Mouse (Mus musculus) embryo, embryonic 11 days (tissue): ENCODE measurements at regions not wholly inside any gene's neighbourhood (a gene's known extent, or its start where the extent isn't known, plus 50 kb on each side); places are given as distances from the start of the nearest gene placed in this dataset.

Experiments
- DNase-seq: peaks from one replicate; pipeline ENCODE4 v3.0.0-alpha.2; 2015

DNA sequence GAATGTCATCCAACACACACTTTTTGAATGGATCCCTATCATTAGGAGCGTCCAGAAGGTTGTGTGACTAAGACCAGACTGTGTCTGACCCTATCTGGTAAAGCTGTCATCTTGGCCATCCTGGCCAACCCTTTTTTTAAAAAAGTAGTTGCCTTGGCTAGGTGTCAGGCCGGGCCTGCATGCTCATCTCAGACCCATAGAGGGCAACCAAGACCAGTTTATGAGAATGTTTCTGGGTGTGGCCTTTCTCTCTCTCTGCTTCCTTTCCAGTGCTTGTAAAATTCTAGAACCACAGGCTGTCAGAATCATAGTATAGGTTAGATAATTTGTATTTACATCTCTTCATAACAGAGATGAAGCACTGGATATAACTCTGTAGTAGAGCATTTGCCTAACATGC lies 62.8 kb upstream of the Las1l start:
- peak; percentile 48 for DNase-seq

DNA sequence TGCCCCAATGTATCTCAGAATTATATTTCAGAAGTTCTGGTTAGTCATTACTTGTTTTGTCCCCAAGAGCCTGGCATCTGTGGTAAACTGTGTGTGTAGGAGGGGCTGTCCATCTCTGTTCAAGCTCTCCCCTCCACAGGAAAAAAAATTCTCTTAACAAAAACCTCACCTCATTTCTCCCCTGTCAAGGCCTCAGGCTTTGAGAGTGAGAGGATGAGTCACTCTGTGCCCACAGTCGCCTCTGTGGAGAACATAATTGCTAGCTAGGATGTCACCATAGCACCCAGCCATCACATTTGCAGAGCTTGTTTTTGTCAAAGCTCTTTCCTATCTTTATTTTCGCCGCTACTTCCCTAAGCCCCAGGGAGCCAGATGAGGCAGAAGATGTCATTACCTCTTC lies 63.6 kb upstream of the Las1l start:
- no peak for DNase-seq

DNA sequence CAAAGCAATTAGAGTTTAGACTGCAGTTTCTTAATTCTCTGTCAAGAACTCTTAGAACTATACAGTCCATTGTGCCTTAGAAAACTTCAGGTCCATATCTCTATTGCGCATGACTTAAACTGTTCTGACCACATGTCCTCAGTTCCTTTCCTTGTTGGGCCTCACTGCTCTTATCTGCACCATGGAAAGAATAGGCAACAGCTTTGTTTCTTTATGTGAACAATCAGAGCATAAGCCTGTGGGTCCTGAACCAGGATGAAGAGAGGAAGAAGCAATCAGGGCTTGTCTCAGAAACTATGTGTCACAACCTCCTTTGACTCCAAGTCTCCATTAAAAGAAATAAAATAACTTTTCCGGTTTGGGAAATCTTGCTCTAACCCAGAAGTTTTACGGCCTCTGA lies 68.6 kb upstream of the Las1l start:
- DNase-seq: no peak

DNA sequence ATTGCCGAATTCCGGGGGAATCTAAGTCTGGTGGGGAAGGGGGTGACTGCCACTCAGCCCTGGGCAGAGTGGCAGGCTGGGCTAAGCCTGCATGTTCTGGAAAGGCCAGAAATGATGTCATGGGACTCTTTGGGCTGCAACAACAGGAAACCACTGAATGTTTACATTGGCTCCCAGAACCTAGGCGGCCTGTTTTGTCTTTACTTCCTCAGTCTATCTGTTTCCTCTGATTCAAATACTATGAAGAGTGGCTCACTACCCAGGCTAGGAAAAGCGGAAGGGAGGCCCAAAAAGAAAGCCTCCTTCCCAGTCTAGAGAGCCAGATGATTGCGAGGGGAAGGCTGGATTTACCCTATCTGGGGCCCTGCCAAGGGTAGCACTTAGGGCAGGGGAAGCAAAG lies 69.1 kb upstream of the Las1l start:
- DNase-seq: peak; percentile 1

DNA sequence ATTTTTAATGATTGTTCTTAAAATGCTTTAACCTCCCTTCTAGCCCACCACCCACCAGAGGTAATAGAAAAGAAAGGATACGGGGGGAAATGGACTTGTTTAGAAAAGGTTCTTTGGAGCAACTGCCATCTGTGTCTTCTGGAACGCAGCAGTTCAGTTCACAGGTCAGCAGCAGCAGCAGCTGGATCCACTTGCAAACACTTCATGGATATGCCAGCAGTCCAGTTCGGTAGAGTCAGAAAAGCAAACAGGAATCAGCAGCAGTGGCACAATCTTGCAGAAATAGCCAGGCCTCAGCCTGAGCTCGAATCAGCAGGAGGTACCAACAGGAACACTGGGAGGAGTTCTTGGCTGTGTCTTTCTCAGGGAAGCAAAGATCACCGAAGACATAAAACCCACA lies 64.3 kb upstream of the Msn start:
- no peak for DNase-seq

DNA sequence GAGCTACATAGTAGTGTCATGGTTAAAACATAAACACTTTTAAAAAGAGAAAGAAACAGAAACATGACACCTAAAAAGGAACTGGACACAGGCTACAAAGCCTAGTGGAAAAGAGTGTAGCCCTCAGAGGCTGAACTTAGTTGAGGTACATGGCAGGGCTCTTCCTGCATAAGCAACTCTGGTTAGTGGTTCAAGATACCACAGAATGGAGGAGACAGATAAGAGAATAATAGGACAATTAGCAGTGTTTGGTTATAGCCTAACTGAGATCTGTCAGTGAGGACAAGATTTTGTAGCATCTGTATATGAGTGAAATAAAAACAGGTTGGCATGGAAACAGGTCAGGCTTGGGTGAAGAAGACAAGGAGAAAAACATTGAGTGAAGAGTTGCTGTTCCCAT lies 60.5 kb upstream of the Msn start:
- DNase-seq: no peak

DNA sequence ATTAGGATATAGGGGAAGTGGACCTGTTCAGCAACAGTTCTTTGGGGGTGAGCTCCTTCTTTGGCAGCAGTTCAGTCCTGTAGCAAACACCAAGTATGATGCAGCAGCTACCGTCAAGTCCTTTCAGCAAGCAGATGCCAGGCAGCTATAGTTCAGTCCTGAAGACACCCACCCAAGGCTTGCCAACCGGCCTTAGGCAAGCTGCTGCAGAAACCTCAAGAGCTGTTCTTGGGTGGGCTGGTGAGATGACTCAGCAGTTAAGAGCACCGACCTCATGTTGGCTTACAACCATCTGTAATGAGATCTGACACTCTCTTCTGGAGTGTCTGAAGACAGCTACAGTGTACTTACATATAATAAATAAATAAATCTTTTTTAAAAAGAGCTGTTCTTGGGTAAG lies 53.6 kb upstream of the Msn start:
- no peak for DNase-seq
